Mouse (Mus musculus): Measurements from ENCODE around the gene Sept9. TPM values are rescaled to one million over a fixed set of nuclear protein-coding genes. Genes with fewer than 3 reads are reported as not detected.

The Sept9 gene
- polyA plus RNA-seq, 1 experiment from 2014 or later = 44.1 TPM

- H3K36me3 ChIP-seq = no peaks in the 10 kb centered on the region
- H3K4me3 ChIP-seq (replicated peaks) = no peak overlapping the region
- no peaks in the 10 kb centered on the region for H3K27me3 ChIP-seq
- H3K4me1 ChIP-seq (replicated peaks) = peaks cover 94% of the 10 kb centered on the region
- no peak overlapping the region for H3K9ac ChIP-seq
- 10% methylated on average over 12 of the region's 12 CpGs for WGBS (ENCODE audit: insufficient replicate concordance)
- peak overlapping the region; percentile 70 for H3K27ac ChIP-seq
- DNase-seq (peak; percentile 50), ATAC-seq (ENCODE audit: low read depth) (peak; percentile 70)
- H3K4me2 ChIP-seq = peak overlapping the region; percentile 24; the same call in 1 of the 2 replicates
- H3K9me3 ChIP-seq (replicated peaks) = no peaks in the 10 kb centered on the region
These were observed 126.1 kb downstream of the Sept9 start for GRCm38 (mm10) chr11:117325468-117326139.

DNA sequence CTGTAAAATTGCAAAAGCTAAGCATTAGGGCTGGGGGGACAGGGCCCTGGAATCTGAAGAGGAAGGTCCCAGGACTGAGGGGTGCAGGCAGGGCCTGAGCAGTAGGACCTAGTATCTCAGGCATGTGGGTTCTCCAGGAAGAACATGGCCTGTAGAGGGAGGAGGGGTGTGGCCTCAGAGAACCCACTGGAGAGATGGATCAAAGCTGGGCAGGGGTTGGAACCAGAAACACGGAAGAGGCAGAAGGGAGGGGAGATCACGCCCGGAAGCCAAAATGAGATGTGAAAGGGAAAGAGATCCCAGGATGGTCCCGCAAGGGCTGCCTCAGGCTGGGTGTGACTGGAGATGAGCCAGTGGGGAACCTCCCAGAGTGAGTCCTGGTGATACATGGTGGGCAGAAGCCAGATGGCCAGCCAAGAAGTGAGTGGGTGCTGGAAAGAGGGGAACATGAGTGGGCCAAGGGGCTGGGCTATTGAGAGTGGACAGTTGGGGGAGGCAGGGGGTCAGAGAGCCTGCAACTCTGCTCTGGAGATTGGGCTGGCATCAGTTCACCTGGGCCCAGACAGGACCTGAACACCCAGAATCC is 126.8 kb downstream of the Sept9 start:
- Histone ChIP-seq H3K4me2 (peak overlapping the region; percentile 32), H3K27ac (peak overlapping the region; percentile 70; the same call in 1 of the 2 replicates), H3K4me1 (replicated peaks) (peaks cover 94% of the 10 kb centered on the region)

DNA sequence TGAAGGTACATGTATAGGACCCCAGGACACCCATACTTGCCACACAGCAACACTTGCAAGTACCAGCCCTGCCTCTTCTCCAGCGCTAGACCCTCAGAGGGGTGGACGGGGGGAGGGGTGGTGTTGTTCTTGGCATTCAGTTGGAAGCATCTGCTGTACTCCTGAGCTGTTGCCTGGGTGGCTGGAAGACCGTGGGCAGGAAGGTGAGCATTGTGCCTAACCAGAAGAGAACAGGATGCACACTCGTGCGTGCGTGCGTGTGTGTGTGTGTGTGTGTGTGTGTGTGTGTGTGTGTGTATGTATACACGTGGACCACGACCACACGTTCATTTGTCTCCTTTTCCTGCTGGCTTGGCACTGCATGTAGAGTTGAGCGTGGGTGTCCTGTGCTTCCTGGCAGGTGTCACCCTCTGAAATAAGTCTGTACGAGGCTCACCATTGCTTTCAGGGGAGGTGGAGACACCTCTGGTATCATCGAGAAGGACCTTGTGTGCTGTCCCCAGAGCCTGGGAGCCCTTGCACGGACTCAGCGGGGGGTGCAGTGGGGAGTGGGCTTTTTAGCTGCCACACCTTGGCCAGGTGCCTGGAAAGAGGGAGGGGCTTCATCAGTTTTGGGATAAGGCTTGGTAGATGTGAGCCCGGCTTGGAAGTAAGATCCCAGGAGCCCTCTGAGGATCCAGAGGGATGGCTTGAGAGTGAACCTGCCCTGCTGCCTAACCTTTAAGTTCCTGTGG is 127.6 kb downstream of the Sept9 start:
- H3K4me2 ChIP-seq = peak overlapping the region; percentile 32; the same call in 1 of the 2 replicates
- ATAC-seq (ENCODE audit: low read depth) (no peak), DNase-seq (no peak)
- no peak overlapping the region for H3K9ac ChIP-seq
- H3K4me1 ChIP-seq (replicated peaks) = peaks cover 94% of the 10 kb centered on the region
- WGBS (ENCODE audit: insufficient replicate concordance) = 52% methylated on average over 16 of the region's 16 CpGs
- H3K27me3 ChIP-seq = no peaks in the 10 kb centered on the region
- H3K36me3 ChIP-seq = no peaks in the 10 kb centered on the region
- H3K4me3 ChIP-seq (replicated peaks) = no peak overlapping the region
- H3K9me3 ChIP-seq (replicated peaks) = no peaks in the 10 kb centered on the region
- H3K27ac ChIP-seq = peak overlapping the region; percentile 70; the same call in 1 of the 2 replicates

More for the DNA sequence above, 126.8 kb downstream of the Sept9 start:
- H3K4me3 ChIP-seq (replicated peaks) = no peak overlapping the region
- ATAC-seq (ENCODE audit: low read depth) (peak; percentile 7; the same call in 1 of the 2 replicates), DNase-seq (no peak)
- WGBS (ENCODE audit: insufficient replicate concordance) = 26% methylated on average over 4 of the region's 4 CpGs
- H3K27me3 ChIP-seq = no peaks in the 10 kb centered on the region
- H3K9me3 ChIP-seq (replicated peaks) = no peaks in the 10 kb centered on the region
- H3K36me3 ChIP-seq = no peaks in the 10 kb centered on the region
- H3K9ac ChIP-seq = no peak overlapping the region

- peaks cover 94% of the 10 kb centered on the region for H3K4me1 ChIP-seq (replicated peaks)
- no peak overlapping the region for H3K4me3 ChIP-seq (replicated peaks)
- ATAC-seq (ENCODE audit: low read depth) (no peak), DNase-seq (no peak)
- no peak overlapping the region for H3K4me2 ChIP-seq
- WGBS (ENCODE audit: insufficient replicate concordance) = 37% methylated on average over 5 of the region's 5 CpGs
- H3K36me3 ChIP-seq = no peaks in the 10 kb centered on the region
- H3K9ac ChIP-seq = no peak overlapping the region
- no peak overlapping the region; the same call in 1 of the 2 replicates for H3K27ac ChIP-seq
- H3K9me3 ChIP-seq (replicated peaks) = no peaks in the 10 kb centered on the region
- H3K27me3 ChIP-seq = no peaks in the 10 kb centered on the region
These were observed 128.2 kb downstream of the Sept9 start for GRCm38 (mm10) chr11:117327633-117328032.

DNA sequence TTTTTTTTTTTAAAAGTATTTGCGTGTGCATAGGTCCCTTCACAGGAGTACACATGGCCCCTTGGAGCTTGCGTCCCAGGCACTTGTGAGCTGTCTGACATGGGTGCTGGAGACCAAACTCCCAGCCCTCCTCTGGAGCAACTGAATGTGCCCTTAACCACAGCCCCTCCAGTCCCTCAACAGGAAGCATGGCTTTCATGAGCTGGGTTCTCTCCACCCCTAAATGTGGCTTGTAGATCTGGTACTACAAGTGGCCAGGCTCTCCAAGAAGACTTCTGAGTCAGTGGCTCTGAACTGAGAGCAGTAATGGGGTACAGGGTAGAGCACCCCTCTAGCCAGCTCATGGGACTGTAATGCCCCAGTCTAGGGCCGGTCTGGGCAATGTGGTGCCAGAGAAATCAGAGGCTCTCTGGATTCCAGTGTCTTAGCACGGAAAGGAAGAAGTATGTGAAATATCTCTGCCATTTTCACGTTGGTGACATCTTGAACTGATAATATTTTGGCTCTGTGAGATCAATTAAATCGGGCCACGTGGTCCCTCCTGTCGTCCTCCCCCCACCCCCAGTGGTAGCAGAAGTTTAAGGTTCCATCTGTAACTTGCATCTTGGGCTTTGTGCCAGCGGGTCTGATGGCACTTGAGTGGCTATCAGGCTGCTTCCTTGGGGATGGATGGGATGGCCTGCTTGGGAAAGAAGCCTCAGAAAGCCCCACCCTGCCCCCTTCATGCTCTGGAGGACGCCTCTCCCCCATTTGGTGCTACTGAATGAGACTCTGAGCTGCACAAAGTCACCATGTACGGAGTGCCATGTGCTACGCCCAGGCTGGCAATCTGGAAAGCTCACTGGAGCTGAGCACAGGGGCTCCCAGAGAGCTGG is 130.9 kb downstream of the Sept9 start:
- Histone ChIP-seq H3K4me2 (peak overlapping the region; percentile 77), H3K9me3 (replicated peaks) (no peaks in the 10 kb centered on the region), H3K27me3 (no peaks in the 10 kb centered on the region), H3K9ac (0 out of 2 replicates have a peak overlapping the region, but pooled peaks have one; percentile 10), H3K4me3 (replicated peaks) (no peak overlapping the region), H3K4me1 (replicated peaks) (peaks cover 94% of the 10 kb centered on the region), H3K27ac (peak overlapping the region; percentile 84), H3K36me3 (no peaks in the 10 kb centered on the region)
- ATAC-seq (ENCODE audit: low read depth) (no peak), DNase-seq (no peak)
- 39% methylated on average over 12 of the region's 12 CpGs for WGBS (ENCODE audit: insufficient replicate concordance)

- Histone ChIP-seq H3K27me3 (no peaks in the 10 kb centered on the region), H3K9ac (peak overlapping the region; percentile 70), H3K4me1 (replicated peaks) (peaks cover 94% of the 10 kb centered on the region), H3K36me3 (no peaks in the 10 kb centered on the region), H3K27ac (peak overlapping the region; percentile 84), H3K9me3 (replicated peaks) (no peaks in the 10 kb centered on the region), H3K4me2 (peak overlapping the region; percentile 77), H3K4me3 (replicated peaks) (peak overlapping the region; percentile 58; the same call in 1 of the 2 replicates)
- ATAC-seq (ENCODE audit: low read depth) (peak; percentile 47), DNase-seq (peak; percentile 34)
- 2% methylated on average over 7 of the region's 7 CpGs for WGBS (ENCODE audit: insufficient replicate concordance)
These were observed 131.4 kb downstream of the Sept9 start for GRCm38 (mm10) chr11:117330951-117331254.

DNA sequence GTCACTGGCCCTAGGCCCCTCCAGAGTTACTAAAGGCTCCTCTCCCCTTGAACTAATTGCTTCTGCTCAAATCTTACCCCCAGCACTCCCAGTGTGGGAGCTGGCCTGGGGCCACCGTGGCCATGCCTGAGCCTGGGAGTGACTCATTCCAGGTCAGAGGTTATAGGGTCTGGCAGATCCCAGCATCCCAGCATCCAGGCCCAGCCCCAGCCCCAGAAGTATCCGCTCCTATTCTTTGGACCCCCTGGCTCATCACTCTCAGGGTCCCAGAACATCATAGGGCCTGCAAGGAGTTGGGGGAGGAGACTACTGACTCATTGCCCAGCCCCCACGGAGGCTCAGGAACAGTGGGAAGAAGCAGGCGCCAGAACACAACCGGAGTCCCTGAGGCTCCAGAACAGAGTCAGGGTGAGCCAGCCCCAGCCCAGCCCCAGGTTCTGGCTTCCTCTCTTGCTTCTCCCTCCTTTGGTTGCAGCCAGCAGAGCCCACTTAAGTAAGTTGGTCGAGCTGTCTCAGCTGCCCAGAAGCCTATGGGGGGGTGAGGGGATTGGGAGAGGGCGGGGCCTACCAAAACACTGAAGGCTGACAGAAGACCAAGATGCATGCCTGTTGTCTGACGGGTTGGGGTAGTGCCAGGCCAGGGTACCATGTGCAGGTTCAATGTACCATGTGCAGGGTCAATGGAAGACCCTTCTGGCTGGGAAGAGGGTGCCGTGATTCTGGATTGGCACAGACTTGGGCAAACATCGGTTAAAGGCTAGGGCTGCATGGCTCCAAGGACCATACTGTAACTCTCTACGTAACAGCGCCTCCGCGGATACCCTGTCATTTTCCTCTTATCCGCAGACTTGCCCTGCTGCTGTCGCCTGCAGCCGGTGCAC is 132.1 kb downstream of the Sept9 start:
- Histone ChIP-seq H3K9ac (peak overlapping the region; percentile 70), H3K4me2 (peak overlapping the region; percentile 77), H3K4me3 (replicated peaks) (peak overlapping the region; percentile 58), H3K27me3 (no peaks in the 10 kb centered on the region), H3K36me3 (no peaks in the 10 kb centered on the region), H3K9me3 (replicated peaks) (no peaks in the 10 kb centered on the region), H3K4me1 (replicated peaks) (peaks cover 94% of the 10 kb centered on the region), H3K27ac (peak overlapping the region; percentile 84)
- peak; percentile 1; the same call in 1 of the 2 replicates for ATAC-seq (ENCODE audit: low read depth)
- 1% methylated on average over 17 of the region's 17 CpGs for WGBS (ENCODE audit: insufficient replicate concordance)
- no peak for DNase-seq

GRCm38 (mm10) chr11:117332242-117333149 is 133.0 kb downstream of the Sept9 start:
- peak; percentile 59 for DNase-seq
- Histone ChIP-seq H3K9ac (peak overlapping the region; percentile 70), H3K4me2 (peak overlapping the region; percentile 77), H3K27ac (peak overlapping the region; percentile 84), H3K4me1 (replicated peaks) (peaks cover 92% of the 10 kb centered on the region), H3K9me3 (replicated peaks) (no peaks in the 10 kb centered on the region), H3K4me3 (replicated peaks) (peak overlapping the region; percentile 58), H3K27me3 (no peaks in the 10 kb centered on the region), H3K36me3 (no peaks in the 10 kb centered on the region)
- ATAC-seq (ENCODE audit: low read depth) = peak; percentile 53
- WGBS (ENCODE audit: insufficient replicate concordance) = under 1% methylated on average over 37 of the region's 37 CpGs

GRCm38 (mm10) chr11:117333150-117333715 is 133.8 kb downstream of the Sept9 start:
- H3K27ac ChIP-seq = peak overlapping the region; percentile 84
- 5% methylated on average over 13 of the region's 13 CpGs for WGBS (ENCODE audit: insufficient replicate concordance)
- no peaks in the 10 kb centered on the region for H3K27me3 ChIP-seq
- H3K4me3 ChIP-seq (replicated peaks) = peak overlapping the region; percentile 58
- DNase-seq = no peak
- peak overlapping the region; percentile 70 for H3K9ac ChIP-seq
- no peaks in the 10 kb centered on the region for H3K36me3 ChIP-seq
- peaks cover 93% of the 10 kb centered on the region for H3K4me1 ChIP-seq (replicated peaks)
- no peak for ATAC-seq (ENCODE audit: low read depth)
- H3K4me2 ChIP-seq = peak overlapping the region; percentile 77
- H3K9me3 ChIP-seq (replicated peaks) = no peaks in the 10 kb centered on the region
